Mouse (Mus musculus) brain, embryonic 14.5 days (tissue): ENCODE measurements around the gene Exoc8.

Source experiments
- CTCF ChIP-seq: fragments of 200-500 bp; IDR thresholded peaks from 2 replicates; pipeline ENCODE4 v1.5.1; 2012; ENCODE audit warnings: inconsistent platforms, mild to moderate bottlenecking, moderate library complexity, borderline replicate concordance; ENCODE audit not compliant: insufficient read depth, insufficient read length; ENCODE audit errors: extremely low read depth
- POLR2A ChIP-seq: fragments of 200-500 bp; IDR thresholded peaks from 2 replicates; pipeline ENCODE4 v1.6.1; 2012; ENCODE audit warnings: mild to moderate bottlenecking, inconsistent platforms, borderline replicate concordance; ENCODE audit not compliant: poor library complexity, insufficient read depth, insufficient read length, severe bottlenecking; ENCODE audit errors: extremely low read depth

GRCm38 (mm10) chr8:124909936-124910335, 12.4 kb upstream of the Exoc8 start:
- no peak for TF ChIP-seq CTCF
- no peak for TF ChIP-seq POLR2A
